Mouse (Mus musculus) E14TG2a.4 (cell line): Measurements from ENCODE around the gene Tph2.

Experiments
- CTCF ChIP-seq: conservative IDR thresholded peaks from 2 replicates; pipeline ENCODE4 v1.5.1; 2014; ENCODE audit warnings: low read length
- POU5F1 ChIP-seq: IDR thresholded peaks from 2 replicates; pipeline ENCODE4 v1.6.1; 2014; ENCODE audit warnings: low read length, borderline replicate concordance

- no peak for TF ChIP-seq CTCF
- no peak for TF ChIP-seq POU5F1
Observed at GRCm38 (mm10) chr10:115232513-115232912, 47.7 kb upstream of the Tph2 start.
